Mouse (Mus musculus) cerebellum, postnatal 14 days (tissue): Measurements from ENCODE around the gene Gm21746.
"Not testable (repeated sequence)": the region's sequence is repeated elsewhere in the genome, so short reads cannot be mapped to it uniquely, and the experiment has no call there.

Experiments
- DNase-seq, 2 experiments: peaks; one replicate each; pipeline ENCODE4 v3.0.0; 2021; ENCODE audit warnings: mixed read lengths in 2 of 2

Gm21746 gene

DNA sequence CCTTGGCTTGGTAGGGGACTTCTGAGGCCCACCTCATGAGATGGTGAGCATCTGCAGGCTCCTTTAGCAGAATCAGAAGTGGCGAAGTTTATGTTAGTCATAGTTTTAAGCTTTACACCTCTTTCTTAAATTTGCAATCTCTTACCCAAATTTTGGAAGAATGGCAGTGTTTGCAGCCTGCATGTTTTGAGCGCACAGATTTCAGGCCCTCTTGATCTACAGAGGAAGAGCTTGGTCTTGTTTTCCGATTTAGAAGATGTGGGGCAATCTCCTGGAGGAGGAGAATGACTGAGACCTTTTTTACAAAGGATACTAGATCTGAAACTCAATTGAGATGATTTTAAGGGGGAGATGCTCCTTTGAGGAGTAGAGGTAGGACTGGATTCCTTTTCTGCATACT lies at the start of gene Gm21746:
Gm21746 (minus strand) TSS at position 101 of the 400 bp plus-strand sequence.
- DNase-seq, result not testable (repeated sequence)

- DNase-seq, result not testable (repeated sequence)
Measured at GRCm38 (mm10) chrY:6266798-6267197, 29.0 kb upstream of the Gm21746 start, which contains the start of gene Gm20873. TSS of gene Gm20873 (plus strand) at chrY:6267098.
